Mouse (Mus musculus) cerebellum, adult 2 months (tissue): ENCODE data around the gene Defb25.

Experiments used
- CTCF ChIP-seq: fragments of 200-500 bp; IDR thresholded peaks from 2 replicates; pipeline ENCODE4 v1.5.1; 2011; ENCODE audit warnings: low read depth, mild to moderate bottlenecking, control low read depth, low read length, moderate library complexity, borderline replicate concordance; ENCODE audit not compliant: insufficient read depth
- POLR2A ChIP-seq: fragments of 200-500 bp; IDR thresholded peaks from 2 replicates; pipeline ENCODE4 v1.6.1; 2011; ENCODE audit warnings: low read length, control low read depth, borderline replicate concordance; ENCODE audit not compliant: insufficient read depth

- TF ChIP-seq CTCF, result peak; percentile 37; the same call in 1 of the 2 replicates
- no peak for TF ChIP-seq POLR2A
Measured at GRCm38 (mm10) chr2:152586926-152587560, 35.8 kb downstream of the Defb25 start.
